Mouse (Mus musculus) brain, embryonic 14.5 days (tissue): ENCODE results near the gene Phrf1.

Source experiments
- CTCF ChIP-seq: fragments of 200-500 bp; IDR thresholded peaks from 2 replicates; pipeline ENCODE4 v1.5.1; 2012; ENCODE audit warnings: inconsistent platforms, mild to moderate bottlenecking, moderate library complexity, borderline replicate concordance; ENCODE audit not compliant: insufficient read depth, insufficient read length; ENCODE audit errors: extremely low read depth
- POLR2A ChIP-seq: fragments of 200-500 bp; IDR thresholded peaks from 2 replicates; pipeline ENCODE4 v1.6.1; 2012; ENCODE audit warnings: mild to moderate bottlenecking, inconsistent platforms, borderline replicate concordance; ENCODE audit not compliant: poor library complexity, insufficient read depth, insufficient read length, severe bottlenecking; ENCODE audit errors: extremely low read depth

GRCm38 (mm10) chr7:141191796-141192685 is 36.5 kb upstream of the Phrf1 start:
- no peak for TF ChIP-seq CTCF
- TF ChIP-seq POLR2A, result no peak
